Mouse (Mus musculus) inflammation-experienced regulatory T-cells, adult 16 weeks (primary cell): ENCODE measurements around the gene Mmgt2. TPM values are rescaled to one million over a fixed set of nuclear protein-coding genes. Genes with fewer than 3 reads are reported as not detected.

Experiments
- polyA plus RNA-seq: library from polyadenylated mRNA; unstranded; fragments of 100-300 nt; shearing (Covaris generic); gene quantifications from one replicate; pipeline ENCODE4 v1.2.1, GENCODE M21; 2017

The Mmgt2 gene
- polyA plus RNA-seq = 41.0 TPM

DNA sequence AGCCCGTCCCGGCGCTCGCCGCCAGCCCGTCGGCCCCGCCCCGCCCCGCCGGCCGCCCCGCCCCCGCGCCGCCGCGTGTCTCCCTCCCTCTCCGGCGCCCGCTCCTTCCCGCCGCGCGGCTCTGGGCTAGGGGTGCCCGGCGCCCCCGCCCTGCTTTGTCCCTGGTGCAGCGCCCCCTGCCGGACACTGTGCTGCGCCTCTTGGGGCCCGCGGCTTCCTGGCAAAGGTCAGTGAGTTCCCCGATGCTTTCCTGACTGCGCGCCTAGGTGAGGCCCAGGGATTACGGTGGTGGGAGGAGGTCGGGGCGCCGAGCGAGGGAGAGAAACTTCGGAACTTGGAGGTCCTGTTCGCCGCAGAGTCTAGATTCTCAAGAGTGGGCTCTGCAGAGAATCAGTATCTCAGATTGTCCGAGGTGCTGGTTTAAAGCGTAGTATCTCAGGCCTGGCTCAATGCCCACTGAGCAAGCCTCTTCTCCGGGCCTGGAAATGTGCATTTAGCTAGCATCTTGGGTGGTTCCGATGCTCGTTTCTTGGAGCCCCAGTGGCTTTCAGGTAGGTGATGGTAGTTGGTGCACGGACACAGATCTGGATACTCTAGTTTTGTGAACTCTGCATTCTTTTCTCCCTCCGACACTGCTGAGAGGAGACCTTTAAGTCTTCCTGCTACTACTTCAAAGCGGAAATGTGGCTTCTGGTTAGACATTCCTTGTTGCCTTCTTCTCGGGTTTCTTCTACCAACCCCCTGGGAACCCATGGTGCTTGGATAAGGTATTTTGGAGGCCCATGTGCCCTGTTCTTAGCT, at the start of gene Mmgt2:
Gene Mmgt2, plus strand, starts transcription at position 74 of the 801 bp plus-strand sequence.

DNA sequence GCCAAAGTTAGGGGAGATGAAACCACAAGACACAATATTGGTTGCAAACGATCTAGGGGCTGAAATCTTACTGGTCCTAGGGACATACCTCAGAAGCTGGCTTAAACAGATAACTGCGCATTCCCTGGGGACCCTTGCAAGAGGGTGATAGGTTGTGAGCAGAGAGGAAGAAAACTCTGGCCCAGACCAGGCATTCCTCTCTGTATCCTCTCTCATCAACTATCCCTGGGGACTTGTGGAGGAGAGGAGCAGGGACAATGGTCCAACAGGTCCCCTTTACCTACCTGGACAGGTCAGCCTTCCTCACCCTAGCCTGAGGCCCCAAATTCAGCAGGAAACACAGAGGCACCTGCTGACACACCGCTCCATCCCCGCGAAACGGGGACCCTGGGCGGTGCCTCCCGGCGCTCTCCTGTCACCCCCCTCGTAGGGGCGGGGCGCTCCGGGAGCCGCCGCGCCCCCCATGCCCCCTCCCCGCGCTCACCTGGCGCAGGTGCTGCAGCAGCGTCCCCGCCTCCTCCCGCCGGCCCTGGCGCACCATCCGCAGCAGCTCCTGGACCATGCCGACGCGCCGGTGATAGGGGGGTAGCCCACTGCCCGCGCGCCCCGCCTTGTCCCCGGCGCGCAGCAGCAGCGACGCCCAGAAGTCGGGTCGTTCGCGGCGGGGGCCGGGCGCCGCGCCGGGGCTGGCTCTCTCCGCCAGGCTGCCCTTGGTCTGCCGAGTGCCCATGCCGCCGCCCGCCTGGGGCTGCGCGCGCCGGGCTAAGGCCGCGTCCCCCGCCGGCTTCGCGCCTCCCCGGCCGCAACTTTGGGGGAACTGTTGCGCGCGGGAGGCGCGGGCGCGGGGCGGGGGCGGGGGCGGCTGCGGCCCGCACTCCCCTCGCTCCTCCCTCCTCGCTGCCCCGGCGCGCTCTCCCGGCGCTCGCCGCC, 538 bp upstream of the Mmgt2 start, which contains the start of gene Lrrc75a:
Gene Lrrc75a, minus strand, starts transcription at position 863 of the 930 bp plus-strand sequence.

Other genes with a start within 250 kb of the Mmgt2 start
- gene Pigl, start 190.2 kb upstream of the Mmgt2 start, polyA plus RNA-seq = 10.3 TPM
- gene Ncor1, start 190.1 kb upstream of the Mmgt2 start, polyA plus RNA-seq = 99.7 TPM
- 0.82 TPM for gene Cenpv, start 109.4 kb upstream of the Mmgt2 start, polyA plus RNA-seq
- 2,835 TPM for gene Ubb, start 97.5 kb upstream of the Mmgt2 start, polyA plus RNA-seq
- gene Trpv2, start 74.2 kb upstream of the Mmgt2 start, polyA plus RNA-seq = 135 TPM
- gene Lrrc75a, start 141 bp upstream of the Mmgt2 start, polyA plus RNA-seq = 1.6 TPM
- 44.8 TPM for gene Zfp287, start 83.2 kb downstream of the Mmgt2 start, polyA plus RNA-seq
- not detected for gene Gm10428, start 104.4 kb downstream of the Mmgt2 start, polyA plus RNA-seq
- 3.0 TPM for gene Zfp286, start 140.8 kb downstream of the Mmgt2 start, polyA plus RNA-seq
- gene Trim16, start 171.6 kb downstream of the Mmgt2 start, polyA plus RNA-seq = 4.0 TPM
- gene Fbxw10, start 198.4 kb downstream of the Mmgt2 start, polyA plus RNA-seq = 5.0 TPM
- gene Tvp23b, start 230.8 kb downstream of the Mmgt2 start, polyA plus RNA-seq = 59.5 TPM